Mouse (Mus musculus) neural tube, embryonic 13.5 days (tissue): ENCODE results near the gene Msgn1. TPM values are rescaled to one million over a fixed set of nuclear protein-coding genes. Genes with fewer than 3 reads are reported as not detected.

Experiments used
- ATAC-seq: fragments of 200-750 bp; cut with Nextera tagmentation; 2 replicates; pipeline ENCODE4 v1.8.0; 2017; ENCODE audit warnings: low read depth, mild to moderate bottlenecking, moderate TSS enrichment, moderate library complexity
- H3K27ac ChIP-seq: fragments of 300-500 bp; sonication (generic); replicated peaks from 2 replicates; pipeline ENCODE4 v1.5.1; 2015; ENCODE audit warnings: moderate library complexity, mild to moderate bottlenecking, inconsistent platforms
- H3K27me3 ChIP-seq: fragments of 300-500 bp; sonication (generic); 2 replicates; pipeline ENCODE4 v1.6.1; 2015; ENCODE audit warnings: mild to moderate bottlenecking, inconsistent platforms
- H3K36me3 ChIP-seq: fragments of 300-500 bp; sonication (generic); 2 replicates; pipeline ENCODE4 v1.6.1; 2015; ENCODE audit warnings: mild to moderate bottlenecking, inconsistent platforms
- H3K4me1 ChIP-seq: fragments of 300-500 bp; sonication (generic); replicated peaks from 2 replicates; pipeline ENCODE4 v1.6.1; 2015; ENCODE audit warnings: inconsistent platforms
- H3K4me2 ChIP-seq: fragments of 300-500 bp; sonication (generic); 2 replicates; pipeline ENCODE4 v1.6.1; 2015; ENCODE audit warnings: inconsistent platforms, mild to moderate bottlenecking, moderate library complexity
- H3K4me3 ChIP-seq: fragments of 300-500 bp; sonication (generic); 2 replicates; pipeline ENCODE4 v1.5.1; 2015; ENCODE audit warnings: mild to moderate bottlenecking, inconsistent platforms
- H3K9ac ChIP-seq: fragments of 300-500 bp; sonication (generic); 2 replicates; pipeline ENCODE4 v1.6.1; 2015; ENCODE audit warnings: moderate library complexity, mild to moderate bottlenecking, inconsistent platforms
- H3K9me3 ChIP-seq: fragments of 300-500 bp; sonication (generic); 2 replicates; pipeline ENCODE4 v1.6.1; 2016; ENCODE audit warnings: inconsistent platforms
- WGBS: fragments of 180-500 bp; shearing (Covaris S2); methylation state at CpG from one replicate; pipeline ENCODE4 v1.1.7; 2015; 5-methylcytosine and 5-hydroxymethylcytosine counted together
- polyA plus RNA-seq: library from polyadenylated mRNA; unstranded; fragments of >200 nt; fragmentation: Nextera tagmentation; extraction: Ambion mirVana; gene quantifications from 2 replicates; pipeline ENCODE4 v1.2.1, GENCODE M21; 2015

Msgn1 gene
- polyA plus RNA-seq, 1 experiment from 2014 or later = not detected

GRCm38 (mm10) chr12:11196142-11196597 is 12.6 kb downstream of the Msgn1 start:
- Histone ChIP-seq H3K4me3 (no peak overlapping the region), H3K9me3 (no peaks in the 10 kb centered on the region), H3K9ac (peak overlapping the region; percentile 52), H3K27me3 (no peaks in the 10 kb centered on the region), H3K4me1 (peaks cover 6% of the 10 kb centered on the region; the same call in 1 of the 2 replicates), H3K36me3 (no peaks in the 10 kb centered on the region), H3K27ac (no peak overlapping the region), H3K4me2 (peak overlapping the region; percentile 45)
- WGBS = 13% methylated on average over 18 of the region's 19 CpGs
- peak; percentile 77 for ATAC-seq

- Histone ChIP-seq H3K36me3 (no peaks in the 10 kb centered on the region), H3K27me3 (no peaks in the 10 kb centered on the region), H3K27ac (no peak overlapping the region), H3K4me2 (no peak overlapping the region), H3K4me1 (peaks cover 6% of the 10 kb centered on the region; the same call in 1 of the 2 replicates), H3K9me3 (no peaks in the 10 kb centered on the region), H3K9ac (no peak overlapping the region), H3K4me3 (no peak overlapping the region)
- whole genome bisulfite sequencing = 84% methylated on average over 1 of the region's 1 CpGs
- ATAC-seq = no peak
These were observed 13.7 kb downstream of the Msgn1 start for GRCm38 (mm10) chr12:11195031-11195430.

DNA sequence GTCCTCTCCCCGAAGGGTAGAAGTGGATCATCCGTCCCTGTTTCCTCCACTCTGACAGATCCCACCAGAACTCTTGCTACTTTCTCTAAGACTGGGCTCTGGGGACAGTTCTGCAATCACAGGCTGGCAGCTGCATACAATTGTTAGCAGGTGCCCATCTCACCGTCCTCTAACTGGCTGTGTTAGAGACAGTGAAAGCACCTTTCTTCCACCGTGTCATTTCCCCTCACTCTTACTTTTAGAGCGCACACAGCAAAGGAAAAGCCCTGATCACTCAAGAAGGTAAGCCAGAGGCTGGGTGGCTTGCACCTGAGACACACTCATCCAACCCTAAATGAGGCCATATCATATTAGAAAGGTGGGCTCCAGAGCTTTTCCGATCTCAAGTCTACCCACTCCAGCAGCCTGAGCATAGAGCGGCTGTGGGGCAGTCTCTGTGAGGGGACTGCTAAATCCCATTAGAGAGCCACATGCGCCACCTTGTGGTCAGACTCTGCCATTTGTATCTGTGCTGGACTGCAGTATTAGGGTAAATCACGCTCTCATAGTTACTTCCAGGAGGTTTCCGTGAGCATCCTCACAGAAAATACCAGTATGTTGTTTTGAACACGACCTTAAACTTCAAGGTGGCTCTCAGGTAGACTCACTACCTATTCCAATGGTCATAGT is 30.2 kb downstream of the Msgn1 start:
- H3K36me3 ChIP-seq = no peaks in the 10 kb centered on the region
- peak; percentile 98 for ATAC-seq
- no peaks in the 10 kb centered on the region for H3K27me3 ChIP-seq
- peaks cover 7% of the 10 kb centered on the region; the same call in 1 of the 2 replicates for H3K4me1 ChIP-seq
- H3K4me3 ChIP-seq = no peak overlapping the region
- H3K9ac ChIP-seq = 0 out of 2 replicates have a peak overlapping the region, but pooled peaks have one; percentile 43
- no peak overlapping the region for H3K27ac ChIP-seq
- WGBS = 25% methylated on average over 11 of the region's 11 CpGs
- H3K4me2 ChIP-seq = peak overlapping the region; percentile 42
- no peaks in the 10 kb centered on the region for H3K9me3 ChIP-seq

DNA sequence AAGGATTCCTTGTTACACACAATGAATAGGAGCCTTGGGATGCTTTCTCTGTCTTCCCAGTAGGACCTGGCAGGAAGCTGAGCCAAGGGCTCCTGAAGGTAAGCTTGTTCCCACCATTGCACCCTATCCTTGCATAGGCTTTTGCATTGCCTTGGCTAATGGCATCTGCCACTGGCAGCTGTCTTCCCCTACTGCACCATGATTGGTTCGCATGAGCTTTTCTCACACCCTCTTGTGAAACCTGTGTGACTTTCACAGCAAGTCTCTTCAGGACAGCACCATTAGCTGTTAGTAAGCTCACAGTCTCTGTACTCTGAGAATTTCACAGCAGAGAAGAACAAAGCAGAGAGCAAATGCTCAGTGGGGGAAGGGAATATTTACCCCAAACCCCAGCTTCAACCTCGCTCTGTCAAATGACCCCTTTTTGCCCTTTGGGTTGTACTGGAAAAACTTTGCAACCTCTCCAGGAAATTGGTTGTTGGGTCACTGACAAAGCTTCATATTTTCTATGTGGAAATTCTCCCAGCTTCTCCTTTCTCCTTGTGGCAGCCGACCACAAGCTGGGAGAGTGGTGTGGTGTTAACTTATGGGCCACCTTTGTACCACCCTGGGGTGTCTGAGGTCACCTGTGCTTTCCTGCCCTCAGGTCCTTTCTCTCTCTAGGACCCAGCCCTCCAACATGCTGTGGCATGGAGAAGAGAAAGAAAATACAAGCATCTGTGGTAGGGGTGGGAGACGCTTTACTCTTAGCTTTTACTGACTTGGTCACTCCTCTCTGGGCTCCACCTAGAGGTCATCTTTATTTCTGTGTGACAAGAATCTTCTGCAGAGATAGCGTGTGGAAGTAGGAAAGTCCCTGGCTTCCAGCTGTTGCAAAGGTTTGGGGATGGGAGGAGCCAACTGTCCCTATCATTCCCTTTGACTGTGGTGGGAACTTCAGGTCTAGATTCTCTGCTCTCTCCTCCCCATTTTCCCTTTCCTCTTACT is 31.1 kb downstream of the Msgn1 start:
- H3K27ac ChIP-seq = no peak overlapping the region
- ATAC-seq = 0 out of 2 replicates have a peak, but pooled peaks have one; percentile 22
- no peak overlapping the region for H3K4me3 ChIP-seq
- no peaks in the 10 kb centered on the region for H3K27me3 ChIP-seq
- 51% methylated on average over 5 of the region's 5 CpGs for WGBS
- no peaks in the 10 kb centered on the region for H3K9me3 ChIP-seq
- H3K4me1 ChIP-seq = peaks cover 7% of the 10 kb centered on the region; the same call in 1 of the 2 replicates
- no peak overlapping the region for H3K9ac ChIP-seq
- H3K4me2 ChIP-seq = no peak overlapping the region
- H3K36me3 ChIP-seq = no peaks in the 10 kb centered on the region

- Histone ChIP-seq H3K9me3 (no peaks in the 10 kb centered on the region), H3K27me3 (no peaks in the 10 kb centered on the region), H3K4me3 (no peak overlapping the region), H3K4me1 (no peaks in the 10 kb centered on the region), H3K4me2 (no peak overlapping the region), H3K36me3 (no peaks in the 10 kb centered on the region), H3K9ac (no peak overlapping the region), H3K27ac (no peak overlapping the region)
- no peak for ATAC-seq
- 88% methylated on average over 3 of the region's 3 CpGs for WGBS
These were observed 50.1 kb downstream of the Msgn1 start for GRCm38 (mm10) chr12:11158670-11159069.

Other genes starting within 250 kb of the Msgn1 start
- gene Kcns3, start 57.9 kb downstream of the Msgn1 start, polyA plus RNA-seq = 0.55 and 1.2 TPM in 2 replicates
- gene Gen1, start 56.8 kb upstream of the Msgn1 start, polyA plus RNA-seq = 2.2 and 2.5 TPM in 2 replicates
- 112 and 130 TPM in 2 replicates for gene Smc6, start 56.9 kb upstream of the Msgn1 start, polyA plus RNA-seq
- 30.0 and 37.0 TPM in 2 replicates for gene Vsnl1, start 227.6 kb upstream of the Msgn1 start, polyA plus RNA-seq
- 0.15 and 0.20 TPM in 2 replicates for gene Rad51ap2, start 247.1 kb upstream of the Msgn1 start, polyA plus RNA-seq